Mouse (Mus musculus): Measurements from ENCODE around the gene Sh3kbp1. TPM values are rescaled to one million over a fixed set of nuclear protein-coding genes. Genes with fewer than 3 reads are reported as not detected.

The Sh3kbp1 gene
- polyA plus RNA-seq, 2 experiments, result 4.0 to 9.9 TPM

DNA sequence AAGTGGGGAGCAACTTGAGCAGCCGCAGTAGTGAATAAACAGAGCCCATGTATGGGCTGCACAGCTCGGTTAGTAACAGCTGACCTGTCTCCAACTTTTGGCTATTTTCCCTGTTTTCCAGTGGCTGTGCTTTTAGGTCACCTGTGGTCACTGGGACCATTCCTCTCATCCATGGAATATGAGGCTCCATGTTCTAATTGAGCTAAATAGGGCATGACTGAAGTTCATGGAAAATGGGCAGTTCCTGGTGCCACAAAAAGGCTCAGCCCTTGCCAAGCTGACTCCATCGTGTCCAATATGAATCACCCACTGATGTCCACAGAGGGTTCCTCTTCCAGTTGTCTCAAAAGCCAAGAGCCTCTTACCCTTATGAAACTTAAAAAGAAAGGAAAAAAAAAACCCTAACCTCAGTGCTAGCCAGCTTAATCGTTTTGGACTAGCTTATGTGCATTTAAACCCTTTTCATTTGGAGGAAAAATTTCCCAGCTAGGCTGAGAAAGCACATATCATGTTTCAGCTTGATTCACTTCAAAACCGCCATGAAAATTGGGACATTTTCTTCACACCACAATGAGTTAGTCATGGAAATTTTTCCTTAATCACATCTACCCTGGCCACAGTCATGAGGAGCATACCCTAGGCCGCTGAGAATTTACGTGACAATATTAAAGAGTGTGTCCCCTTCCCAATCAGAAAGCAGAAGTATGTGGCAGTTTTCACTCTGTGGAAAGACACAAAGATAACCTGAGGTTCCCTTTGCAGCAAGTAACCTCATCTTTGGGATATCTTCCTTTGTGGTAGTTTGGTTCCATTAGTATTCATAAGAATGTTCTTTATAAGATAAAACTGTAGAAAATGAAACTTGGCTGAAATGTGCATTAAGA is 326.7 kb downstream of the Sh3kbp1 start:
- H3K4me3 ChIP-seq (ENCODE audit: insufficient read depth in 1 of 2, low read depth in 2 of 2, low read length in 2 of 2), result no peak overlapping the region
- no peak for DNase-seq (ENCODE audit: low read depth in 3 of 3, low spot score in 3 of 3)
- no peak for ATAC-seq (ENCODE audit: insufficient read depth)
- WGBS (ENCODE audit: insufficient replicate concordance), result 55% methylated on average over 7 of the region's 7 CpGs
- no peak overlapping the region for H3K9ac ChIP-seq (replicated peaks)
- H3K4me1 ChIP-seq (replicated peaks; ENCODE audit: control insufficient read depth in 2 of 2, insufficient read depth in 2 of 2, low read length in 1 of 2), result no peaks in the 10 kb centered on the region
- H3K9me3 ChIP-seq (ENCODE audit: control insufficient read depth, low read length), result no peaks in the 10 kb centered on the region
- no peak overlapping the region for H3K27ac ChIP-seq
- H3K36me3 ChIP-seq (replicated peaks; ENCODE audit: control insufficient read depth, insufficient read depth, low read depth), result no peaks in the 10 kb centered on the region
- H3K4me2 ChIP-seq (ENCODE audit: low read depth), result no peak overlapping the region
- TF ChIP-seq CTCF (IDR thresholded peaks at IDR 0.05; ENCODE audit: low read depth), result no peak
- TF ChIP-seq EP300 (IDR thresholded peaks at IDR 0.05; ENCODE audit: low read depth), result no peak
- H3K27me3 ChIP-seq (ENCODE audit: control insufficient read depth, insufficient read depth, low read length), result no peaks in the 10 kb centered on the region

DNA sequence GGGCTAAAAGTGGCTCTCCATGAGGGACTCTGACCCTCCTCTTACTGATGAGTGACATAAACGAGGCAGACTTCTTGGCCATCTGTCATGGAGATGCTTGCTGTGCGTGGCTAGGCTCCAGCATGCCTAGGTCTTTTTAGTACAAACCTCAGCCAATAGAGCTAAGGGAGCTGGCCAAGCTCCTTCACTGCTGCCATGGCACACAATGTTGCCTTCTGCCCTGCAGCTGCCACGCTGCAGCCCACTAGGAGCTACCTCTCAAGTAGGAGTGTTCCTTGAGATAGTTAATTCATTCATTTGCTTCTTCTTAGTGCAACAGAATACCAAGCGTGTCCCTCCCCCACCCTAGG is 327.3 kb downstream of the Sh3kbp1 start:
- ATAC-seq (ENCODE audit: insufficient read depth) (no peak), DNase-seq (ENCODE audit: low read depth in 3 of 3, low spot score in 3 of 3) (no peak)
- no peak overlapping the region for H3K4me2 ChIP-seq (ENCODE audit: low read depth)
- no peak overlapping the region for H3K27ac ChIP-seq
- no peaks in the 10 kb centered on the region for H3K9me3 ChIP-seq (ENCODE audit: control insufficient read depth, low read length)
- H3K4me3 ChIP-seq (ENCODE audit: insufficient read depth in 1 of 2, low read depth in 2 of 2, low read length in 2 of 2), result no peak overlapping the region
- H3K9ac ChIP-seq (replicated peaks), result no peak overlapping the region
- no peaks in the 10 kb centered on the region for H3K4me1 ChIP-seq (replicated peaks; ENCODE audit: control insufficient read depth in 2 of 2, insufficient read depth in 2 of 2, low read length in 1 of 2)
- H3K36me3 ChIP-seq (replicated peaks; ENCODE audit: control insufficient read depth, insufficient read depth, low read depth), result no peaks in the 10 kb centered on the region
- WGBS (ENCODE audit: insufficient replicate concordance), result 60% methylated on average over 4 of the region's 4 CpGs
- no peaks in the 10 kb centered on the region for H3K27me3 ChIP-seq (ENCODE audit: control insufficient read depth, insufficient read depth, low read length)
- TF ChIP-seq CTCF (IDR thresholded peaks at IDR 0.05; ENCODE audit: low read depth) (no peak), EP300 (IDR thresholded peaks at IDR 0.05; ENCODE audit: low read depth) (no peak)

DNA sequence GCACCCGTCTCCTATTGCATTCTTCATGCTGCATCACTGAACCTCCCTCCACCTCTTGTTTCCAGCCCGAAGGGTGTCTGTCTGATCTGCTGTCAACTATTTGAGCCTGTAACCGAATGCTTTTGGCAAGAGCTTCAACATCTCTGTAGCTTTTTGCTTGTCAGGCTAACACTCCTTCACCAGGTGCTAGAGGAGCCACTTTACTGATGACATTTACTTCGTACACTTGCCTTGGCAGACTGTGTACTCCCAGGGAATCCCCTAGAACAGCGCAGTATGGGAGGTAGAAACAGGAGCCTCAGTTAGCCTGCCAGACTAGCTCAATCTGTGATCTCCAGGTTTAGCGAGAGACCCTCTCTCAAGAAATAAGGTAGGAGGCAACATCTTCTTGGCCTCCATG is 328.4 kb downstream of the Sh3kbp1 start:
- 64% methylated on average over 6 of the region's 6 CpGs for WGBS (ENCODE audit: insufficient replicate concordance)
- H3K27ac ChIP-seq, result no peak overlapping the region
- H3K4me3 ChIP-seq (ENCODE audit: insufficient read depth in 1 of 2, low read depth in 2 of 2, low read length in 2 of 2), result no peak overlapping the region
- ATAC-seq (ENCODE audit: insufficient read depth) (no peak), DNase-seq (ENCODE audit: low read depth in 3 of 3, low spot score in 3 of 3) (no peak)
- no peaks in the 10 kb centered on the region for H3K4me1 ChIP-seq (replicated peaks; ENCODE audit: control insufficient read depth in 2 of 2, insufficient read depth in 2 of 2, low read length in 1 of 2)
- no peaks in the 10 kb centered on the region for H3K27me3 ChIP-seq (ENCODE audit: control insufficient read depth, insufficient read depth, low read length)
- H3K9me3 ChIP-seq (ENCODE audit: control insufficient read depth, low read length), result no peaks in the 10 kb centered on the region
- TF ChIP-seq CTCF (IDR thresholded peaks at IDR 0.05; ENCODE audit: low read depth) (no peak), EP300 (IDR thresholded peaks at IDR 0.05; ENCODE audit: low read depth) (no peak)
- no peaks in the 10 kb centered on the region for H3K36me3 ChIP-seq (replicated peaks; ENCODE audit: control insufficient read depth, insufficient read depth, low read depth)
- no peak overlapping the region for H3K9ac ChIP-seq (replicated peaks)
- no peak overlapping the region for H3K4me2 ChIP-seq (ENCODE audit: low read depth)

DNA sequence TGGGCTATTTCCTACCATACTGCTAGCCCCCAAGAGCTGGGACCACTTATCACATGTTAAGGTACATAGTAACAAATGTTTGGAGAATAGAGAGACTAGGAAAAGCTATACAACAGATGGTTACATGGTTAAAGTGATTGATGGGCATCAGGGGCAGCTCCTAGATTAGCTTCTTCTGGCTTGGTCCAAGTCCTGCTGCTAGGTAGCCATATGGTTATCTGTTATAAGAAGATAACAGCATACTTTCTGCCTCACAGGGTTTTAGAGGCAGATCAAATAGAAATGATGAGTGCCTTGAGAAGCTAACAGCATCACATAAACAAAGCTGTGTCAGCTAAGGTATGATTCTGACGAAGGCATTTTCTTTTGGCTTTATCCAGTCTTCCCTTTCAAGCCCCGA is 334.3 kb downstream of the Sh3kbp1 start:
- Histone ChIP-seq H3K4me3 (ENCODE audit: insufficient read depth in 1 of 2, low read depth in 2 of 2, low read length in 2 of 2) (no peak overlapping the region), H3K27ac (no peak overlapping the region), H3K4me2 (ENCODE audit: low read depth) (no peak overlapping the region), H3K4me1 (replicated peaks; ENCODE audit: control insufficient read depth in 2 of 2, insufficient read depth in 2 of 2, low read length in 1 of 2) (no peaks in the 10 kb centered on the region), H3K9me3 (ENCODE audit: control insufficient read depth, low read length) (no peaks in the 10 kb centered on the region), H3K27me3 (ENCODE audit: control insufficient read depth, insufficient read depth, low read length) (no peaks in the 10 kb centered on the region), H3K9ac (replicated peaks) (no peak overlapping the region), H3K36me3 (replicated peaks; ENCODE audit: control insufficient read depth, insufficient read depth, low read depth) (no peaks in the 10 kb centered on the region)
- DNase-seq (ENCODE audit: low read depth in 3 of 3, low spot score in 3 of 3) (no peak), ATAC-seq (ENCODE audit: insufficient read depth) (no peak)
- WGBS (ENCODE audit: insufficient replicate concordance), result 63% methylated on average over 2 of the region's 2 CpGs
- TF ChIP-seq EP300 (IDR thresholded peaks at IDR 0.05; ENCODE audit: low read depth), result no peak
- no peak for TF ChIP-seq CTCF (IDR thresholded peaks at IDR 0.05; ENCODE audit: low read depth)

DNA sequence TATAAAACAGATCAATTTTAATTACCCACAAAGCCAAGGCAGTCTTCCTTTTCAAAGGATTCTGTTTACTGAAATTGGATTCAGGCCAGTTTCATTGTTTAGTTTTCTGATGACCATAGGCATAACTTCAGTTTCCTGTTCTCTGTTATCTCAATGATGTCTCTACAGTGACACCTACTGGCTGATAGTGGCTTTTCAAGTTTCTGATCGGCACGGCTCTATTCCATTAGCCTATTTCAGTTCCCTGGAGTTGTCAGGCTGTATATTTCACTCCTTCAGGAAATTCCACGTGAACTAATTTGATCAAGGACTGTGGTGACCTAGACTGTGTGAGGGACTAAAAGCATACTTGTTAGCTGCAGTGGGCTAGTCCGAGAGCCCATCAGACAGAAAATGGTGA is 336.2 kb downstream of the Sh3kbp1 start:
- DNase-seq (ENCODE audit: low read depth in 3 of 3, low spot score in 3 of 3) (peak in 2 of 3 experiments; percentile 14 to 16), ATAC-seq (ENCODE audit: insufficient read depth) (no peak)
- no peaks in the 10 kb centered on the region for H3K36me3 ChIP-seq (replicated peaks; ENCODE audit: control insufficient read depth, insufficient read depth, low read depth)
- H3K9me3 ChIP-seq (ENCODE audit: control insufficient read depth, low read length), result no peaks in the 10 kb centered on the region
- H3K4me3 ChIP-seq (ENCODE audit: insufficient read depth in 1 of 2, low read depth in 2 of 2, low read length in 2 of 2), result no peak overlapping the region
- TF ChIP-seq CTCF (IDR thresholded peaks at IDR 0.05; ENCODE audit: low read depth), result peak; percentile 57
- no peak for TF ChIP-seq EP300 (IDR thresholded peaks at IDR 0.05; ENCODE audit: low read depth)
- no peak overlapping the region for H3K27ac ChIP-seq
- H3K4me1 ChIP-seq (replicated peaks; ENCODE audit: control insufficient read depth in 2 of 2, insufficient read depth in 2 of 2, low read length in 1 of 2), result no peaks in the 10 kb centered on the region
- H3K27me3 ChIP-seq (ENCODE audit: control insufficient read depth, insufficient read depth, low read length), result no peaks in the 10 kb centered on the region
- H3K4me2 ChIP-seq (ENCODE audit: low read depth), result no peak overlapping the region
- WGBS (ENCODE audit: insufficient replicate concordance), result 32% methylated on average over 4 of the region's 4 CpGs
- H3K9ac ChIP-seq (replicated peaks), result no peak overlapping the region

Data from liver, embryonic 14.5 days (tissue).